Mouse (Mus musculus) thymus, adult 2 months (tissue): ENCODE measurements around the gene Dyrk1a.

Experiments used
- CTCF ChIP-seq: fragments of 200-500 bp; IDR thresholded peaks from 2 replicates; pipeline ENCODE4 v1.5.1; 2012; ENCODE audit warnings: mild to moderate bottlenecking, control low read depth, low read length, moderate library complexity, borderline replicate concordance; ENCODE audit not compliant: control insufficient read depth, poor library complexity, insufficient read depth; ENCODE audit errors: extremely low read depth
- POLR2A ChIP-seq: fragments of 200-500 bp; IDR thresholded peaks from 2 replicates; pipeline ENCODE4 v1.6.1; 2012; ENCODE audit warnings: mild to moderate bottlenecking, low read length, control low read depth, moderate library complexity; ENCODE audit not compliant: control insufficient read depth, poor library complexity, insufficient read depth; ENCODE audit errors: extremely low read depth

- no peak for TF ChIP-seq CTCF
- no peak for TF ChIP-seq POLR2A
These were observed 89.6 kb downstream of the Dyrk1a start for GRCm38 (mm10) chr16:94659394-94659793.
